Mouse (Mus musculus) neutrophil, adult 59 days (primary cell): ENCODE measurements around the gene Vgll2. TPM values are rescaled to one million over a fixed set of nuclear protein-coding genes. Genes with fewer than 3 reads are reported as not detected.

ENCODE experiments used
- total RNA-seq, 2 experiments: library from RNA; stranded (reverse); gene quantifications; 1 replicate in 1 of 2; 2 replicates in 1 of 2; pipeline ENCODE4 v1.2.4; 2023

Gene Vgll2
- total RNA-seq: not detected

DNA sequence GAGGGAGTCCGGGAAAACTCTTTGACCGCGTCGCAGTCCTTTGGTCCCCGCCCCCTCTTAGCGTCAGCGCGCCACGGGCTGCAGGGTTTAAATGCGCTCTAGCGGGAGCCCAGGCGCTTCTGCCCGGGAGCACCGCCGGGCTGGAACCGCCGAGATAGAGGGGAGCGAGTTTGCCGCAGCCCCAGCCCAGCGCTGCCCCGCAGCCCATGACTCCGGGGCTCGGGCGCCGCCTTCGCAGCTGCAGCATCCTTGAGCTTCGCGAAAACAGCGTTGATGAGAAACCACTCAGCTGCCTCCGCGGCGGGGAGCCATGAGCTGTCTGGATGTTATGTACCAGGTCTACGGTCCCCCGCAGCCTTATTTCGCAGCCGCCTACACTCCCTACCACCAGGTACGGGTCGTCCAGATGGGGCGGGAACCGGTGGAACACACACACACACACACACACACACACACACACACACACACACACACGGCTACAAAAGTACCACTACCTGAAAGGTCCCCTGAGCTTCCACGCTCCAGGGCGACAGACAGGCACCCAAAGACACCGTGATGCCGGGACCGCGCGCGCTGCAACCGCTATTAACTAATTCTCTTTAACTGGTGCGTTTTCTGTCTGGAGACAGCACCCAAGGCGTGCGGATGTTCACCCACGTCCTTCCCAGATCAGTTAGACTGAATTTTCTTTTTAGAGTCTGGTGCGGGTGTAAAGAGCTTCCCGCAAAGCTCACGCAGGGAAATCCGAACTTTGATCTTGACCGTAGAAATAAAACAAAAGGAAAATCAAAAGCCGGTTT is at the start of gene Vgll2:
Gene Vgll2 (plus strand): TSS at position 90 of the 800 bp plus-strand sequence.

Other genes with a start within 250 kb of the Vgll2 start
- gene Ros1, start 172.7 kb downstream of the Vgll2 start, total RNA-seq: not detected
- 1 to 10 TPM in 1 of 2 experiments, under 1 TPM in 1; 0.73 to 1.0 TPM for gene Dcbld1, start 211.1 kb downstream of the Vgll2 start, total RNA-seq